Mouse (Mus musculus): ENCODE measurements around the gene Glb1l. TPM values are rescaled to one million over a fixed set of nuclear protein-coding genes. Genes with fewer than 3 reads are reported as not detected.

Gene Glb1l
- polyA plus RNA-seq, 1 experiment = 27.1 TPM

DNA sequence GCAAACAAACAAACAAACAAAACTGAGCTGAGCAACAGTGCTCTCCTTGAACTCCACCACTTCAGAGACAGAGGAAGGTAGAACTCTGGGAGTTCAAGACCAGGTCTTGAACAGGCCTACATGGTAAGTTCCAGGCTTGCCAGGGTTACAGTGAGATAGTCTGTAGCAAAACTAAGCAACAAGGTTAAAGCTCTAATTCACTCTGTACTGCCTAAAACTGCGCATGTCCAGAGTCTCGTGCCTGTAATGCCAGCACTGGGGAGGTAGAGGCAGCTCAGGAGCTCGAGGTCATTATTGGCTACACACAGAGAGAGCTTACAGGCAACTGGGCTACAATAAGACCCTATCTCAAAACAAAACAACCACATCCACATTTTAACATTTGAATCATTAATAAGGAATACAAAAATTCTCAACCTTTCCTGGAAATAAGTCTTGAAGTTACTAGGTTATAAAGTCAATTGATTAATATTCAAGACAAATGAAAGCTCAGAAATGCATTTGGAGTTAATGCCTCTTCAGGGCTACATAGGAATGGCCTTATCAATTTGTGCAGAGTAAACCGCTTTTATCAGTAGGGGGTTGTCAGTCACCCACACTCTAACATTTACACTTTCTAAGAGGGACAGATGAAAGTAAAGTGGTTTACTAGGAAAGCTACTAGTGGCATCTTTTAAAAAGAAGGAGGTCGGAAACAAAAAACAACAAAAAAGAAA, 50.9 kb downstream of the Glb1l start:
- Histone ChIP-seq H3K27ac (ENCODE audit: insufficient read depth, low read depth, low read length) (no peak overlapping the region), H3K4me1 (ENCODE audit: control insufficient read depth, insufficient read depth, low read length) (0 out of 2 replicates have a peak, but pooled peaks cover 2% of the 10 kb centered on the region), H3K4me3 (ENCODE audit: insufficient read depth, low read length) (no peak overlapping the region)
- TF ChIP-seq CTCF (IDR thresholded peaks at IDR 0.05; ENCODE audit: low read depth, low read length) (no peak), POLR2A (IDR thresholded peaks at IDR 0.05; ENCODE audit: borderline replicate concordance, low read depth, low read length) (no peak)

DNA sequence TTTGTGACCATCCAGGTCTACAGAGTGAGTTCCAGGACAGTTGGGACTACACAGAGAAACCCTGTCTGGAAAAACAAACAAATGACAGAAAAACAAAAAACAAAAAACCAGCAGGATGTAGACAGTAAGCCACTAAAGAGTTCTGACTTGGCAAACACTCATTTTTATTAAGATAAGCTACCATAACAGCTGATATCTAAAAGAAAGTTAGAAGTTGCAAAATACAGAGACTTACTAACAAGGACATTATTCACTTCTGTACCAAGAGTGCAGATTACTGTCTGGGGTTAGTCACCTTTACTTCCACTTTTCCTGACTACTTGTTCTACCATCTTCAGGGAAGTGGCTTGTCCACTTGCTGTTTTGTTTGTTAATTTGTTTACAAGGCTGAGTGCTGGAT, 51.6 kb downstream of the Glb1l start:
- Histone ChIP-seq H3K4me1 (ENCODE audit: control insufficient read depth, insufficient read depth, low read length) (0 out of 2 replicates have a peak, but pooled peaks cover 2% of the 10 kb centered on the region), H3K27ac (ENCODE audit: insufficient read depth, low read depth, low read length) (no peak overlapping the region), H3K4me3 (ENCODE audit: insufficient read depth, low read length) (no peak overlapping the region)
- TF ChIP-seq POLR2A (IDR thresholded peaks at IDR 0.05; ENCODE audit: borderline replicate concordance, low read depth, low read length) = no peak

DNA sequence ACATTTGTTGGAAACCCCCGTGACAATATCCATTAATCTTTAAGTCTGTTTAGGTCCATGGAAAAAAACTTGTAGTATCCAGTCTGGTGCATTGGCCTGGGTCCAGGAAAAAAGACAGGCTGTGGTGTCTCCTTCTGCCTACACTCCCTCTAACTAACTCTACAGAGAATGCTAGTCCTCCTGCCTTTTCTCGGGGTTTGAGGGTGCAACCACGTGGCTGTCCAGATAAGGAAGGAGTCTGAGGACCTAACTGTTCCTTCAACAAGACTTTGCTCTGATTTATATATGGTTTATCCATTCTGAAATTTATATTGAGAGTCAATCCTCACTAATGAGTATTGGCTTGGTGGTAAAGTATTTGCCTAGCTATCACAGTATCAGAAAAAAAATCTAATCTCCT, 54.8 kb downstream of the Glb1l start:
- Histone ChIP-seq H3K27ac (ENCODE audit: insufficient read depth, low read depth, low read length) (no peak overlapping the region), H3K4me1 (ENCODE audit: control insufficient read depth, insufficient read depth, low read length) (0 out of 2 replicates have a peak, but pooled peaks cover 2% of the 10 kb centered on the region), H3K4me3 (ENCODE audit: insufficient read depth, low read length) (no peak overlapping the region)
- TF ChIP-seq POLR2A (IDR thresholded peaks at IDR 0.05; ENCODE audit: borderline replicate concordance, low read depth, low read length) (no peak), CTCF (IDR thresholded peaks at IDR 0.05; ENCODE audit: low read depth, low read length) (no peak)

DNA sequence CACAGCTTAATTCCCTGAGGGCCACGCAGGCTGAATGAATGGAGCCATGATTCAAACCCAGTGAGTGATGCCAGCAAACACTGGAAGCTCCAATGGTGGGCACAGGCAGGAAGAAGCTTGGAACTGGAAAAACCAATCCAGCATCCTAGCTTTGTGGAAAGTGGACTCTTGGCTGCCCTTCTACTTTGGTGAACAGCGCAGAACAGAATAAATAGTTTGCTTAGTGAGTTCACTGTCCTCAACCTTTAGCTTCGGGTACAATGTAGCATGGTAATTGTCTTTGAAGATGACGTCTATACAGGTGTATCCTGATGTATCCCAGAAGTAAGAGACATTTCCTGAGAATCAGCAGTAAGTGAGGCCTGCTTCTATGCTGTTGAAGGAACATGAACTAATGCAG, 61.9 kb downstream of the Glb1l start:
- Histone ChIP-seq H3K4me1 (ENCODE audit: control insufficient read depth, insufficient read depth, low read length) (peaks cover 16% of the 10 kb centered on the region), H3K4me3 (ENCODE audit: insufficient read depth, low read length) (no peak overlapping the region), H3K27ac (ENCODE audit: insufficient read depth, low read depth, low read length) (no peak overlapping the region)
- TF ChIP-seq POLR2A (IDR thresholded peaks at IDR 0.05; ENCODE audit: borderline replicate concordance, low read depth, low read length) (no peak), CTCF (IDR thresholded peaks at IDR 0.05; ENCODE audit: low read depth, low read length) (no peak)

Other genes starting within 250 kb of the Glb1l start
- 5.1 and 6.3 TPM in 2 replicates for gene Nhej1, start 85.6 kb downstream of the Glb1l start, polyA plus RNA-seq (2012; ENCODE audit: insufficient read depth, insufficient read length, missing spikeins)
- not detected in 2 replicates for gene Slc23a3, start 76.9 kb downstream of the Glb1l start, polyA plus RNA-seq (2012; ENCODE audit: insufficient read depth, insufficient read length, missing spikeins)
- 92.2 and 101 TPM in 2 replicates for gene Cnppd1, start 68.1 kb downstream of the Glb1l start, polyA plus RNA-seq (2012; ENCODE audit: insufficient read depth, insufficient read length, missing spikeins)
- gene Retreg2, start 68.0 kb downstream of the Glb1l start, polyA plus RNA-seq (2012; ENCODE audit: insufficient read depth, insufficient read length, missing spikeins) = 107 and 113 TPM in 2 replicates
- 28.3 and 34.6 TPM in 2 replicates for gene Zfand2b, start 42.2 kb downstream of the Glb1l start, polyA plus RNA-seq (2012; ENCODE audit: insufficient read depth, insufficient read length, missing spikeins)
- gene Abcb6, start 30.4 kb downstream of the Glb1l start, polyA plus RNA-seq (2012; ENCODE audit: insufficient read depth, insufficient read length, missing spikeins) = 16.6 and 18.6 TPM in 2 replicates
- 19.6 and 29.7 TPM in 2 replicates for gene Ankzf1, start 18.7 kb downstream of the Glb1l start, polyA plus RNA-seq (2012; ENCODE audit: insufficient read depth, insufficient read length, missing spikeins)
- 30.2 and 33.5 TPM in 2 replicates for gene Atg9a, start 18.6 kb downstream of the Glb1l start, polyA plus RNA-seq (2012; ENCODE audit: insufficient read depth, insufficient read length, missing spikeins)
- gene Stk16, start within 50 bp of the Glb1l start, polyA plus RNA-seq (2012; ENCODE audit: insufficient read depth, insufficient read length, missing spikeins) = 41.9 and 46.0 TPM in 2 replicates
- 38.7 and 47.0 TPM in 2 replicates for gene Tuba4a, start 9.1 kb upstream of the Glb1l start, polyA plus RNA-seq (2012; ENCODE audit: insufficient read depth, insufficient read length, missing spikeins)
- gene A630095N17Rik, start 21.3 kb upstream of the Glb1l start, polyA plus RNA-seq (2012; ENCODE audit: insufficient read depth, insufficient read length, missing spikeins) = not detected in 2 replicates
- 6.7 and 10.7 TPM in 2 replicates for gene Dnajb2, start 25.6 kb upstream of the Glb1l start, polyA plus RNA-seq (2012; ENCODE audit: insufficient read depth, insufficient read length, missing spikeins)
- 0.60 and 0.94 TPM in 2 replicates for gene Ptprn, start 53.7 kb upstream of the Glb1l start, polyA plus RNA-seq (2012; ENCODE audit: insufficient read depth, insufficient read length, missing spikeins)
- not detected in 2 replicates for gene Resp18, start 67.6 kb upstream of the Glb1l start, polyA plus RNA-seq (2012; ENCODE audit: insufficient read depth, insufficient read length, missing spikeins)
- gene Dnpep, start 107.2 kb upstream of the Glb1l start, polyA plus RNA-seq (2012; ENCODE audit: insufficient read depth, insufficient read length, missing spikeins) = 39.3 and 43.3 TPM in 2 replicates
- 0.70 TPM in 1 of 2 replicates, not detected in the other for gene Des, start 149.5 kb upstream of the Glb1l start, polyA plus RNA-seq (2012; ENCODE audit: insufficient read depth, insufficient read length, missing spikeins)
- 32.4 and 36.2 TPM in 2 replicates for gene Speg, start 164.5 kb upstream of the Glb1l start, polyA plus RNA-seq (2012; ENCODE audit: insufficient read depth, insufficient read length, missing spikeins)
- 79.2 and 89.6 TPM in 2 replicates for gene Gmppa, start 225.1 kb upstream of the Glb1l start, polyA plus RNA-seq (2012; ENCODE audit: insufficient read depth, insufficient read length, missing spikeins)
- not detected in 2 replicates for gene Asic4, start 239.6 kb upstream of the Glb1l start, polyA plus RNA-seq (2012; ENCODE audit: insufficient read depth, insufficient read length, missing spikeins)

Measured in bone marrow macrophage, adult 2 months (primary cell).